Mouse (Mus musculus) heart, adult 2 months (tissue): ENCODE data around the gene Epas1.

Experiments
- CTCF ChIP-seq: fragments of 200-600 bp; IDR thresholded peaks from 2 replicates; pipeline ENCODE4 v1.8.1; 2022; ENCODE audit warnings: antibody characterized with exemption, mild to moderate bottlenecking, moderate library complexity
- EP300 ChIP-seq: fragments of 200-500 bp; IDR thresholded peaks from 2 replicates; pipeline ENCODE4 v1.6.1; 2011; ENCODE audit warnings: low read depth, low read length, control low read depth; ENCODE audit not compliant: insufficient read depth
- POLR2A ChIP-seq: fragments of 200-500 bp; IDR thresholded peaks from 2 replicates; pipeline ENCODE4 v1.6.1; 2011; ENCODE audit warnings: mild to moderate bottlenecking, low read depth, low read length, control low read depth; ENCODE audit not compliant: insufficient read depth

GRCm38 (mm10) chr17:86791925-86792324, 38.4 kb downstream of the Epas1 start:
- TF ChIP-seq CTCF (no peak), EP300 (no peak), POLR2A (no peak)
